Mouse (Mus musculus) hindbrain, embryonic 12.5 days (tissue): Measurements from ENCODE around the gene Ust. TPM values are rescaled to one million over a fixed set of nuclear protein-coding genes. Genes with fewer than 3 reads are reported as not detected.

Experiments
- ATAC-seq: fragments of 200-750 bp; cut with Nextera tagmentation; 2 replicates; pipeline ENCODE4 v1.8.0; 2017; ENCODE audit warnings: moderate TSS enrichment; ENCODE audit not compliant: low FRiP score
- H3K27ac ChIP-seq: fragments of 300-500 bp; sonication (generic); 2 replicates; pipeline ENCODE4 v1.5.1; 2016; ENCODE audit warnings: mild to moderate bottlenecking
- H3K27me3 ChIP-seq: fragments of 300-500 bp; sonication (generic); 2 replicates; pipeline ENCODE4 v1.6.1; 2016; ENCODE audit warnings: mild to moderate bottlenecking
- H3K36me3 ChIP-seq: fragments of 300-500 bp; sonication (generic); 2 replicates; pipeline ENCODE4 v1.6.1; 2016; ENCODE audit warnings: mild to moderate bottlenecking
- H3K4me1 ChIP-seq: fragments of 300-500 bp; sonication (generic); 2 replicates; pipeline ENCODE4 v1.6.1; 2016
- H3K4me2 ChIP-seq: fragments of 300-500 bp; sonication (generic); replicated peaks from 2 replicates; pipeline ENCODE4 v1.6.1; 2016; ENCODE audit warnings: mild to moderate bottlenecking
- H3K4me3 ChIP-seq: fragments of 300-500 bp; sonication (generic); 2 replicates; pipeline ENCODE4 v1.5.1; 2016; ENCODE audit warnings: mild to moderate bottlenecking
- H3K9ac ChIP-seq: fragments of 300-500 bp; sonication (generic); 2 replicates; pipeline ENCODE4 v1.6.1; 2016; ENCODE audit warnings: mild to moderate bottlenecking, moderate library complexity
- H3K9me3 ChIP-seq: fragments of 300-500 bp; sonication (generic); replicated peaks from 2 replicates; pipeline ENCODE4 v1.6.1; 2016; ENCODE audit warnings: mild to moderate bottlenecking
- WGBS: fragments of 180-500 bp; shearing (Covaris S2); methylation state at CpG from one replicate; pipeline ENCODE4 v1.1.7; 2016; 5-methylcytosine and 5-hydroxymethylcytosine counted together
- polyA plus RNA-seq: library from polyadenylated mRNA; unstranded; fragments of >200 nt; fragmentation: Nextera tagmentation; extraction: Ambion mirVana; gene quantifications from 2 replicates; pipeline ENCODE4 v1.2.1, GENCODE M21; 2016

Gene Ust
- polyA plus RNA-seq, 1 experiment from 2014 or later = 4.4 TPM

DNA sequence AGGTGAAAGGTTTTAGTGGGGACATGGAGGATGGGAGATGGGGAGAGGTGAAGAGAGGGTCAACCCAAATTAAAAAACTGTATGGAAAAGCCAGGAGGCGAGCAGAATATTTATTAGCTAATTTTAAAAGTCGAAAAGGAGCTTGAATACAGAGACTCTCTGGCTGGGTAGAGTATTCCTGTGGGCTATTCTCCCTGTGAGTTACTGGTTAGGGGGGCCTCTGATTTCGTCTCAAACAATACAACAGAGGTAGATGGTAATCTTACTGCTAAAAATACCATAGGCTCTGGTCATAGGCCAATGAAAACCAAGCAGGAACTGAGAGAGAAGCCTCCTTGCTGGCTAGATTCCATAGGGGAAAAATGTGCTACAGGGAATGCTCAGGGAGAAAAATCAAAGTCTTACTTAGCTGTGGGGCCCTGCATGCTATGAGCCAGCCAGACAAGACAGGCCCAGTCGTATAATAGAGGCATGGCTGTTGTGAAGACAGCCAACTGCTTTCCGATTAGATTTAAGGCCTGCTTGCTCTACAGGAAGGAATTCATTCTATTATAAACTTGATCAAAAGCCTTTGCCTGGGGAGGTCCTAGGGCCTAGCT is 23.0 kb downstream of the Ust start:
- Histone ChIP-seq H3K4me2 (no peak overlapping the region), H3K36me3 (no peaks in the 10 kb centered on the region), H3K9me3 (no peaks in the 10 kb centered on the region), H3K27ac (no peak overlapping the region), H3K27me3 (no peaks in the 10 kb centered on the region), H3K4me3 (no peak overlapping the region), H3K4me1 (peaks cover 6% of the 10 kb centered on the region), H3K9ac (no peak overlapping the region)
- WGBS = 64% methylated on average over 5 of the region's 5 CpGs
- ATAC-seq = no peak

DNA sequence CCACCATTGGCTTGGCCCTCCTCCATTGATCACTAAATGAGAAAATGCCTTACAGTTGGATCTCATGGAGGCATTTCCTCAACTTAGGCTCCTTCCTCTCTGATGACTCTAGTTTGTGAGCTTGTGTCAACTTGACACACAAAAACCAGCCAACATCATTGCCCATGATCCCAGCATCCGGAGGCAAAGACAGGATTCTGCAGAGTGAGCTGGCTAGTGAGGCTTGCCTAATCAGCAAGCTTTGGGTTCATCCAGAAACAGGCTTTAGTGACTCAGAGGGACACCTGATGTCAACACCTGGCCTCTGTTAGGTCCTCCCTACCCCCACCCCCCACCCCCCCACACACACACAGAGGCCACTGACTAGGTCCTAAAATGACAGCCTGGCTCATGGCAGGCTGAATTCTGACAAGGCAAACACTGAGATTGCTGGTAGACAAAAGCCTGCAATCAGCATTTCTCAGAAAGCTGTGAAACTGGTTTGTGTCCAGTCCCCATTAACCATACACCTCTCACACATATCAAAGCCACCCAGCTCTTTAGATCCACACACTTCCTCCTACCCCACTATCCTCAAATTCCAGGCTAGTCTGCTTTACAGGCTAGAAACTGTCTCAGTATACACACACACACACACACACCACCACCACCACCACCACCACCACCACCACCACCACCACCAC is 26.6 kb downstream of the Ust start:
- Histone ChIP-seq H3K9ac (no peak overlapping the region), H3K4me3 (no peak overlapping the region), H3K27me3 (no peaks in the 10 kb centered on the region), H3K36me3 (no peaks in the 10 kb centered on the region), H3K9me3 (no peaks in the 10 kb centered on the region), H3K27ac (no peak overlapping the region), H3K4me1 (peaks cover 6% of the 10 kb centered on the region), H3K4me2 (no peak overlapping the region)
- WGBS = 95% methylated on average over 1 of the region's 1 CpGs
- no peak for ATAC-seq

DNA sequence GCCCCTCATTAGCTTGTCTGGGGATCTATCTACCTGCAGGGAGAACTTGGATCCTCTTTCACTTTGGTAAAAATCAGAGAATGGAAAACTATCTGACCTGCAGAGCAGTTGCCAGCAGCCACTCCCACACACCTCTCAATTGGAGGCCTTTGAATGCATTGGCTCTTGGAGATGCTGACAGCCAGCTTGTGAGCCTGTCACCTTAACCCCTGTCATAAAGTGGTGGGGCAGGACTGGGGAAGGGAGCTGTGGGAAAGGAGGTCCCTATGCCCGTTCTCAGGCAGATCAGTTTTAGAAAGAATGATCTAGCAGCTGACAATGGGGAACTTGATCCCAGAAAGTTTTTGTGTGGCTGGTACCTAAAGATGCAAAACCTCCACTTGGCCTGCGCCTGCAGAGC is 31.2 kb downstream of the Ust start:
- Histone ChIP-seq H3K9ac (no peak overlapping the region), H3K27me3 (no peaks in the 10 kb centered on the region), H3K4me2 (no peak overlapping the region), H3K4me3 (no peak overlapping the region), H3K9me3 (no peaks in the 10 kb centered on the region), H3K36me3 (no peaks in the 10 kb centered on the region), H3K27ac (no peak overlapping the region), H3K4me1 (no peaks in the 10 kb centered on the region)
- ATAC-seq = no peak
- WGBS = 63% methylated on average over 2 of the region's 2 CpGs

DNA sequence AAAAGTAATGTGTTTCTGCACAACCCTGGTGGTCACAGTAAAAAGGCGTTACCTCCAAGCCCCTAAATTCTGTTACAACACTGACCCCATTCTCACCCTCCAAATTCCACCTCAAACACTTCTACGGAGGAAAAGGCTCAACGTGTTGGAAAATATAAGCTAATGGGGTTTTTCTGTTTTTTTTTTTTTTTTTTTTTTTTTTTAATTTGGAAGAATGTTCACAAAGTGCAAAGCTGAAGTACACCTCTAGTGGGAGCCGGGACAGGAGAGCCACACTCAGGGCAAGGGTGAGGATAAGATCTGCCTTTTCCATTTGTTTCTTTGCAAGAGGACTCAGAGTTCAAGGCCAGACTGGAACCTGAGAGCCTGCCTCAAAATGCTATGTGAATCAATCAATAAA is 34.1 kb downstream of the Ust start:
- ATAC-seq = no peak
- no peaks in the 10 kb centered on the region for H3K9me3 ChIP-seq
- H3K9ac ChIP-seq = no peak overlapping the region
- no peaks in the 10 kb centered on the region for H3K36me3 ChIP-seq
- no peak overlapping the region for H3K4me2 ChIP-seq
- 92% methylated on average over 4 of the region's 4 CpGs for WGBS
- no peaks in the 10 kb centered on the region for H3K4me1 ChIP-seq
- no peak overlapping the region for H3K27ac ChIP-seq
- H3K4me3 ChIP-seq = no peak overlapping the region
- H3K27me3 ChIP-seq = no peaks in the 10 kb centered on the region

DNA sequence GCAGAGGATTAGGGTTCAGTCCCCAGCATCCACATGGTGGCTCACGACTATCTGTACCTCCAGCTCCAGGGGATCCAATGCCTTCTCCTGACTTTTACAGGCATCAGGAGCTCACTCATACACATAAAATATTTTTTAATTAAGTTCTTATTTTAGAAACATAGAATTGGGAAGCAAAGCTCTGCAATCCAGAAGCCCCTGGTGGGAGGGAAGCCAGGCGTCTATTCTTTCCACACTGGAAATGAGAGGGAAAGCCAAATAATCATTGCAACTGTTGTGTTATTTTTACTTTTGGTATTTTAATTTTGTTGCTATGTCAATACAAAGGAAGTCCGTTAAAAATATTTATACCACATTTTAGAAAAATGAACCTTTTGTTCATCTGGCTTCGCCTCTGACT is 35.8 kb downstream of the Ust start:
- no peaks in the 10 kb centered on the region for H3K36me3 ChIP-seq
- 93% methylated on average over 4 of the region's 4 CpGs for WGBS
- no peak for ATAC-seq
- H3K27ac ChIP-seq = no peak overlapping the region
- no peak overlapping the region for H3K9ac ChIP-seq
- H3K4me3 ChIP-seq = no peak overlapping the region
- no peaks in the 10 kb centered on the region for H3K9me3 ChIP-seq
- no peaks in the 10 kb centered on the region for H3K27me3 ChIP-seq
- no peaks in the 10 kb centered on the region for H3K4me1 ChIP-seq
- H3K4me2 ChIP-seq = no peak overlapping the region

DNA sequence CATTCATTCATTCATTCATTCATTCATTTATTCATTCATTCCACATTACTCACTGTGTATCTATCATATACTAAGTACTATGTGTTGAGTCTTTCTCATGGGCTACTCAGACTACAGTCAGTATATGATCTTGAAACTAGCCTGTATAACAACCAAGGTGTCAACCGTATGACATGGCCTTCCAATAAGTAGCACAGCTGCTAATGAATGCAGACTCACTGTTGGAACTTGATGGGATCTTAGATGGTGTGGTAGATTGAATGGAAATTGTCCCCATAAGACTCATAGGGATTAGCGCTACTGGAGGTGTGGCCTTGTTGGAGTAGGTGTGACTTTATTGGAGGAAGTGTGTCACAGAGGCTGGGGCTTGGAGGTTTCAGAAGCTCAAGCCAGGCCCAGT is 38.8 kb downstream of the Ust start:
- Histone ChIP-seq H3K4me3 (no peak overlapping the region), H3K4me1 (no peaks in the 10 kb centered on the region), H3K4me2 (no peak overlapping the region), H3K36me3 (no peaks in the 10 kb centered on the region), H3K27me3 (no peaks in the 10 kb centered on the region), H3K9me3 (no peaks in the 10 kb centered on the region), H3K9ac (no peak overlapping the region), H3K27ac (no peak overlapping the region)
- ATAC-seq = no peak
- 93% methylated on average over 2 of the region's 2 CpGs for WGBS

DNA sequence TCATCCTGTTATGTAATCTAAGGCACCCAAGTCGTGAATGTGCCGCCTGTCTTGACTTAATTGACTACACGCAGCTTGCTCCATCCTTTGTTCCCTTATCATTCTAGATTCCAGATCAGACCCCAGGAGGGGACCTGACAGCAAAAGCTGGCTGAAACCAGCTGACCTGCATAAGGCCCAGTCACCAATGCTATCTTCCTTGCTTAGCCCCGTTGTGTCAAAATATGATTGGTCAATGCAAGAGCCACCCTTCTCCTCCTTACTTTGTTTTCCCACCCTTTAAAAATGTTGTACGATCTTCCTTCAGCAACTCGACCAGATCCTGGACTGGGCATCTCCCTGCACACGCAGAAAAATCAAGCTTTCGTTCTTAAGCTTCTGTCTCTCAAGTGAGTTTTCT is 40.7 kb downstream of the Ust start:
- WGBS = 90% methylated on average over 8 of the region's 8 CpGs
- H3K4me3 ChIP-seq = no peak overlapping the region
- no peak overlapping the region for H3K9ac ChIP-seq
- no peaks in the 10 kb centered on the region for H3K4me1 ChIP-seq
- no peaks in the 10 kb centered on the region for H3K9me3 ChIP-seq
- H3K4me2 ChIP-seq = no peak overlapping the region
- H3K36me3 ChIP-seq = no peaks in the 10 kb centered on the region
- no peak for ATAC-seq
- no peaks in the 10 kb centered on the region for H3K27me3 ChIP-seq
- H3K27ac ChIP-seq = no peak overlapping the region

DNA sequence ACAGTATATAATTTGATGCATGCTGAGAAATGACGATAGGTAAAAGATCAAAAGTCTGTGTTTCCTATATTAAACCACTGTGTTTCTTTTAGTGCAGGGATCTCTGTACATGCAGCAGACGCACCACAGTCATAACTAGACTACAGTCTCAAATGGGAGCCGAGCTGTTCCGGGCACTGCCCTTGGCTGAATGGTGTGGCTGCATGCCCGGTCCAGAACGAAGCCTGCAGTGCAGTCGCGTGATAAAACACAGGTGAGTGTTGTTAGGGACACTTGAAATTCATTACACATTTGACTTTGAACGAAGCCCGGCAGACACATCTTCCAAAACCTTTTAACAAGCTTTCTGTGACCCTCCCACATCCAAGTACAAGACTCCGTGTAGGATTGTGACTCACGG is 46.6 kb downstream of the Ust start:
- Histone ChIP-seq H3K4me1 (no peaks in the 10 kb centered on the region), H3K27ac (no peak overlapping the region), H3K9me3 (no peaks in the 10 kb centered on the region), H3K4me3 (no peak overlapping the region), H3K36me3 (no peaks in the 10 kb centered on the region), H3K27me3 (no peaks in the 10 kb centered on the region), H3K4me2 (no peak overlapping the region), H3K9ac (no peak overlapping the region)
- 90% methylated on average over 12 of the region's 12 CpGs for WGBS
- ATAC-seq = no peak

DNA sequence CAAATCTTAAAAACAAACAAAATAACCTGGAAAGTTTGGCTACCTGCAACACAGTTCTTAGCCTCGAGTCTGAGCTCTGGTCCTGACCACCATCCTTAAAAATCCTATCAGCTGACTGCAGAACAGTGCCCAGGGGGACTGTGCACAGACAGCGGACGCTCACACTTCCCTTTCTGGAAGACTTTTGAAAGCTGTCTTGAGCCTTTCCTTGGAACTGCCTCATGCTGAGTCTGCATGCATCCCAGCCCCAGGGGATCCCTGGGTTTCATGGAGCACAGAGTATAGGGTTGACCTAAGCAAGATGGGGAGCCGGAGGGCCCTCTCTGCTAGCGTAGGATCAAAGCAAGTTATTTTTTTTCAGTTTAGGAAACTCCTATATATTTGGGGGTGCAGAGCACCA is 47.6 kb downstream of the Ust start:
- no peak for ATAC-seq
- H3K9me3 ChIP-seq = no peaks in the 10 kb centered on the region
- 52% methylated on average over 5 of the region's 5 CpGs for WGBS

DNA sequence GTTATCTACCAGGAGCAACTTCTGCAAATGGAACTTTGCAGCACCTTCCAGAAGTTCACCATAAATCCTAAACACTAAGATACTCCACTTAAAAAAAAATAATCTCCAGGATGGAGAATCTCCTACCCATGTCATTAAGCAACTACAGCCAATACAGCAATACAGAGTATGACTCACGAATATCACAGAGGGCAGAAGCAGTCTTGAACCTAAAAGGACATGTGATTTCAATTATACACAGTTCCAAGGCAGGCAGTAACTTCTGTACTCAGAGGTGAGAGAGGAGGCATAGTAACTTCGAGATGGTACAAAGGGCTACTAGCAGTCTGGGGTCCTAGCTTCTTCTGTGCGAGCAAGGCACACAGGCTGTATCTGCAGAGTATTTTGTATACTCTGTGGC is 49.1 kb downstream of the Ust start:
- Histone ChIP-seq H3K36me3 (no peaks in the 10 kb centered on the region), H3K4me1 (no peaks in the 10 kb centered on the region), H3K27me3 (no peaks in the 10 kb centered on the region), H3K27ac (no peak overlapping the region), H3K9ac (no peak overlapping the region), H3K4me3 (no peak overlapping the region), H3K9me3 (no peaks in the 10 kb centered on the region), H3K4me2 (no peak overlapping the region)
- WGBS = 64% methylated on average over 3 of the region's 3 CpGs
- ATAC-seq = no peak

More for the DNA sequence above, 47.6 kb downstream of the Ust start:
- Histone ChIP-seq H3K27ac (no peak overlapping the region), H3K36me3 (no peaks in the 10 kb centered on the region), H3K27me3 (no peaks in the 10 kb centered on the region), H3K9ac (no peak overlapping the region), H3K4me3 (no peak overlapping the region), H3K4me1 (no peaks in the 10 kb centered on the region), H3K4me2 (no peak overlapping the region)

DNA sequence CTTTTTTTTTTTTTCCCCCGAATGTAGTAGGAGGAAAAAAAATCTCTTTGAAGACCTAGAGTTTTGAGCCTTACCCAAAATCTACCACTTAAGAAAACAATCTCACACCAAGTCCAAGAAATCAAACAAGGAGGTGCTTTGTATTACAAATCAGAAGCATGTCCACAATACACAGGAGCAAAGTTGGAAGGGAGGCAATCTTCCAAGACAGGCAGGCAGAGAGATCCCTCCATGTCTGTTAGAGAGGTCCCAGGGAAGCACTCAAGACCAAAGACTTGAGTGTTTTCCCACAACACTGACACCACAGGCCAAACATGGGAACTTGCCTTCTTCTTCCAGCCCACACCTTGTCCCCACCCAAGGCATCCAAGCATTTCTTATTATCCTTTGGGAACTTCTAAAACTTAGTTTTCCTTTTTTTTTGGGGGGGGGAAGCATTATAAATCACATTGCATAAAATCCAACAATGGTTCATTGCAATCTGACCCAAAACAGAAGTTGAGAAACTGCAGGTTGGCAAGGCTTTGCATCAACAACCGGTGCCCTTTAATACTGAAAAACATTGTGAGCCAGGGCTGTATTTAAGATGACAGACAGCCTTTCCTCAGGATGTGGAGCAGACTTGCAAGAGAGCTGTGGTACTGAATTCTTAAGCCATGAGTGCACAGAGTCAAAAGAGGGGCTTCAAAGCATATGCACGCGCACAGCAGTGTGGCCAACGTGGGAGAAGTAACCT is 49.8 kb downstream of the Ust start:
- Histone ChIP-seq H3K4me2 (no peak overlapping the region), H3K27me3 (no peaks in the 10 kb centered on the region), H3K9me3 (no peaks in the 10 kb centered on the region), H3K4me3 (no peak overlapping the region), H3K4me1 (no peaks in the 10 kb centered on the region), H3K36me3 (no peaks in the 10 kb centered on the region), H3K9ac (no peak overlapping the region), H3K27ac (no peak overlapping the region)
- WGBS = 79% methylated on average over 5 of the region's 5 CpGs
- no peak for ATAC-seq

DNA sequence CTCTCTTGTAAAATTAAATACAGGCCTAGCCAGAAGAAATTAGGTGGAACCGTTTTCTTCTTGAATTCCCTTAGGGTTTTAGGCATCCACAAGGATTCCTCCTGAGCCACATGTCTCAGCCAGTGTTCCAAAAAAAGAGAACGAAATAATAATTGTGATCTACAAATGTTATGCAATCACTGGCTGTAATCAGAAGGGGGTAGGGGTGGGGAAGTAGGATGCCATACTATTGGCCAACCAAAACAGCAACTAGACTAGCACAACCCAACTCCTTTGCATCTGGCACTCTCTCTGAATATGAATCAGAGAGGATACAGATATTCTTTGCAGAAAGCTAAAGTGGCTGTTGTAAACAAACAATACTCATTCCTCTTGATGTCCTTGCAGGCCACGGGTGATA is 52.7 kb downstream of the Ust start:
- Histone ChIP-seq H3K9ac (no peak overlapping the region), H3K4me2 (no peak overlapping the region), H3K27ac (no peak overlapping the region), H3K4me1 (no peaks in the 10 kb centered on the region), H3K4me3 (no peak overlapping the region), H3K9me3 (no peaks in the 10 kb centered on the region), H3K36me3 (no peaks in the 10 kb centered on the region), H3K27me3 (no peaks in the 10 kb centered on the region)
- WGBS = 73% methylated on average over 3 of the region's 3 CpGs
- no peak for ATAC-seq

DNA sequence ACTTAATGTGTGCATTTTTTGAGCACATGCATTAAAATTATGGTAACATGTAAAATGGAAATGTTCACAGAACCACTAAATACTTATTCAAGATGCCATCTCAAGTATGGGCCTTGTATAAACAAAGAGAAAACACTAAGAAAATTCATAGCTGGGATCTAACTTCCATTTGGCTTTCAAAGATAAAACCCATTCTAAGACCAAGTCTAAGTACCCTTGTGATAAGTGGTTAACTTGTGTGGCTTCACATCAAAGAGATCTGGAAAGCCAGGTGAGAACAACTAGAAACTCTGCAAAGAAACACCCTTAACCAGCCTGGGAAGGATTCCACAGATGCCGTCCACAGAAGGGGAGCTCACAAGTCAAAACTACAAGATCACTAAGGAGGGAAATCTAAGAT is 53.4 kb downstream of the Ust start:
- 71% methylated on average over 1 of the region's 1 CpGs for WGBS
- Histone ChIP-seq H3K27me3 (no peaks in the 10 kb centered on the region), H3K36me3 (no peaks in the 10 kb centered on the region), H3K4me2 (no peak overlapping the region), H3K9ac (no peak overlapping the region), H3K4me1 (no peaks in the 10 kb centered on the region), H3K9me3 (no peaks in the 10 kb centered on the region), H3K4me3 (no peak overlapping the region), H3K27ac (no peak overlapping the region)
- no peak for ATAC-seq
